Mouse (Mus musculus): ENCODE results near the gene Reln. TPM values are rescaled to one million over a fixed set of nuclear protein-coding genes. Genes with fewer than 3 reads are reported as not detected.
A peak's percentile ranks its signal among the peaks of the same experiment; 100 is the strongest.

Gene Reln
- polyA plus RNA-seq, 1 experiment from 2014 or later: 10.1 TPM

- ATAC-seq (ENCODE audit: low FRiP score) (no peak), DNase-seq (ENCODE audit: low spot score, missing footprints) (peak; percentile 90)
- Histone ChIP-seq H3K4me3 (ENCODE audit: low read depth, low read length) (no peak overlapping the region), H3K9me3 (ENCODE audit: control insufficient read depth, low read length) (no peaks in the 10 kb centered on the region; the same call in 1 of the 2 replicates), H3K27me3 (ENCODE audit: control insufficient read depth, insufficient read depth, low read length) (no peaks in the 10 kb centered on the region), H3K4me2 (no peak overlapping the region), H3K4me1 (ENCODE audit: control insufficient read depth, insufficient read depth, low read length) (no peaks in the 10 kb centered on the region), H3K27ac (ENCODE audit: low read depth, low read length) (no peak overlapping the region), H3K36me3 (ENCODE audit: control insufficient read depth, insufficient read depth, low read length) (no peaks in the 10 kb centered on the region), H3K9ac (ENCODE audit: low read length) (no peak overlapping the region)
- 61% methylated on average over 4 of the region's 4 CpGs for WGBS
Measured at GRCm38 (mm10) chr5:21986311-21986710, 358.2 kb downstream of the Reln start.

- WGBS: 53% methylated on average over 3 of the region's 3 CpGs
- H3K4me1 ChIP-seq (ENCODE audit: control insufficient read depth, insufficient read depth, low read length): no peaks in the 10 kb centered on the region
- ATAC-seq (ENCODE audit: low FRiP score) (peak; percentile 57; the same call in 1 of the 2 replicates), DNase-seq (ENCODE audit: low spot score, missing footprints) (no peak)
- no peak overlapping the region for H3K9ac ChIP-seq (ENCODE audit: low read length)
- H3K27me3 ChIP-seq (ENCODE audit: control insufficient read depth, insufficient read depth, low read length): no peaks in the 10 kb centered on the region
- H3K36me3 ChIP-seq (ENCODE audit: control insufficient read depth, insufficient read depth, low read length): no peaks in the 10 kb centered on the region
- no peaks in the 10 kb centered on the region for H3K9me3 ChIP-seq (ENCODE audit: control insufficient read depth, low read length)
- no peak overlapping the region for H3K4me2 ChIP-seq
- H3K4me3 ChIP-seq (ENCODE audit: low read depth, low read length): no peak overlapping the region
- H3K27ac ChIP-seq (ENCODE audit: low read depth, low read length): no peak overlapping the region
Measured at GRCm38 (mm10) chr5:21983021-21983667, 361.4 kb downstream of the Reln start.

GRCm38 (mm10) chr5:21981216-21981615, 363.3 kb downstream of the Reln start:
- Histone ChIP-seq H3K4me1 (ENCODE audit: control insufficient read depth, insufficient read depth, low read length) (no peaks in the 10 kb centered on the region), H3K27me3 (ENCODE audit: control insufficient read depth, insufficient read depth, low read length) (no peaks in the 10 kb centered on the region), H3K4me2 (no peak overlapping the region), H3K9ac (ENCODE audit: low read length) (no peak overlapping the region), H3K27ac (ENCODE audit: low read depth, low read length) (no peak overlapping the region), H3K9me3 (ENCODE audit: control insufficient read depth, low read length) (no peaks in the 10 kb centered on the region), H3K4me3 (ENCODE audit: low read depth, low read length) (no peak overlapping the region), H3K36me3 (ENCODE audit: control insufficient read depth, insufficient read depth, low read length) (no peaks in the 10 kb centered on the region)
- WGBS: 93% methylated on average over 3 of the region's 3 CpGs
- DNase-seq (ENCODE audit: low spot score, missing footprints) (no peak), ATAC-seq (ENCODE audit: low FRiP score) (no peak)

- Histone ChIP-seq H3K9me3 (ENCODE audit: control insufficient read depth, low read length) (no peaks in the 10 kb centered on the region), H3K27me3 (ENCODE audit: control insufficient read depth, insufficient read depth, low read length) (no peaks in the 10 kb centered on the region), H3K36me3 (ENCODE audit: control insufficient read depth, insufficient read depth, low read length) (no peaks in the 10 kb centered on the region), H3K4me2 (no peak overlapping the region), H3K27ac (ENCODE audit: low read depth, low read length) (no peak overlapping the region), H3K4me1 (ENCODE audit: control insufficient read depth, insufficient read depth, low read length) (no peaks in the 10 kb centered on the region), H3K4me3 (ENCODE audit: low read depth, low read length) (no peak overlapping the region), H3K9ac (ENCODE audit: low read length) (no peak overlapping the region)
- WGBS: 85% methylated on average over 3 of the region's 3 CpGs
- ATAC-seq (ENCODE audit: low FRiP score): no peak
- DNase-seq (ENCODE audit: low spot score, missing footprints): no peak
Measured at GRCm38 (mm10) chr5:21980544-21980943, 364.0 kb downstream of the Reln start.

GRCm38 (mm10) chr5:21973266-21974010, 371.1 kb downstream of the Reln start:
- 36% methylated on average over 5 of the region's 5 CpGs for WGBS

GRCm38 (mm10) chr5:21961796-21962195, 382.7 kb downstream of the Reln start:
- Histone ChIP-seq H3K4me2 (no peak overlapping the region), H3K27ac (ENCODE audit: low read depth, low read length) (no peak overlapping the region), H3K9ac (ENCODE audit: low read length) (no peak overlapping the region), H3K36me3 (ENCODE audit: control insufficient read depth, insufficient read depth, low read length) (no peaks in the 10 kb centered on the region), H3K27me3 (ENCODE audit: control insufficient read depth, insufficient read depth, low read length) (no peaks in the 10 kb centered on the region), H3K4me1 (ENCODE audit: control insufficient read depth, insufficient read depth, low read length) (no peaks in the 10 kb centered on the region), H3K9me3 (ENCODE audit: control insufficient read depth, low read length) (no peaks in the 10 kb centered on the region), H3K4me3 (ENCODE audit: low read depth, low read length) (no peak overlapping the region)
- WGBS: 97% methylated on average over 1 of the region's 1 CpGs
- ATAC-seq (ENCODE audit: low FRiP score): no peak
- DNase-seq (ENCODE audit: low spot score, missing footprints): no peak

More at GRCm38 (mm10) chr5:21973266-21974010, 371.1 kb downstream of the Reln start:
- no peaks in the 10 kb centered on the region for H3K9me3 ChIP-seq (ENCODE audit: control insufficient read depth, low read length)
- H3K4me3 ChIP-seq (ENCODE audit: low read depth, low read length): no peak overlapping the region
- no peak overlapping the region for H3K9ac ChIP-seq (ENCODE audit: low read length)
- no peak overlapping the region for H3K27ac ChIP-seq (ENCODE audit: low read depth, low read length)
- DNase-seq (ENCODE audit: low spot score, missing footprints) (no peak), ATAC-seq (ENCODE audit: low FRiP score) (no peak)
- H3K4me1 ChIP-seq (ENCODE audit: control insufficient read depth, insufficient read depth, low read length): no peaks in the 10 kb centered on the region
- no peak overlapping the region for H3K4me2 ChIP-seq
- no peaks in the 10 kb centered on the region for H3K27me3 ChIP-seq (ENCODE audit: control insufficient read depth, insufficient read depth, low read length)
- no peaks in the 10 kb centered on the region for H3K36me3 ChIP-seq (ENCODE audit: control insufficient read depth, insufficient read depth, low read length)

GRCm38 (mm10) chr5:21960151-21960550, 384.4 kb downstream of the Reln start:
- no peaks in the 10 kb centered on the region for H3K36me3 ChIP-seq (ENCODE audit: control insufficient read depth, insufficient read depth, low read length)
- no peaks in the 10 kb centered on the region for H3K27me3 ChIP-seq (ENCODE audit: control insufficient read depth, insufficient read depth, low read length)
- ATAC-seq (ENCODE audit: low FRiP score): no peak
- H3K9me3 ChIP-seq (ENCODE audit: control insufficient read depth, low read length): no peaks in the 10 kb centered on the region
- H3K4me1 ChIP-seq (ENCODE audit: control insufficient read depth, insufficient read depth, low read length): no peaks in the 10 kb centered on the region
- H3K27ac ChIP-seq (ENCODE audit: low read depth, low read length): no peak overlapping the region
- H3K4me2 ChIP-seq: no peak overlapping the region
- 69% methylated on average over 14 of the region's 14 CpGs for WGBS
- H3K4me3 ChIP-seq (ENCODE audit: low read depth, low read length): no peak overlapping the region
- H3K9ac ChIP-seq (ENCODE audit: low read length): no peak overlapping the region
- DNase-seq (ENCODE audit: low spot score, missing footprints): no peak

- H3K9ac ChIP-seq (ENCODE audit: low read length): no peak overlapping the region
- no peak for ATAC-seq (ENCODE audit: low FRiP score)
- no peaks in the 10 kb centered on the region for H3K9me3 ChIP-seq (ENCODE audit: control insufficient read depth, low read length)
- no peak overlapping the region for H3K4me2 ChIP-seq
- no peaks in the 10 kb centered on the region for H3K27me3 ChIP-seq (ENCODE audit: control insufficient read depth, insufficient read depth, low read length)
- DNase-seq (ENCODE audit: low spot score, missing footprints): no peak
- no peak overlapping the region for H3K27ac ChIP-seq (ENCODE audit: low read depth, low read length)
- no peaks in the 10 kb centered on the region for H3K4me1 ChIP-seq (ENCODE audit: control insufficient read depth, insufficient read depth, low read length)
- no peaks in the 10 kb centered on the region for H3K36me3 ChIP-seq (ENCODE audit: control insufficient read depth, insufficient read depth, low read length)
- no peak overlapping the region for H3K4me3 ChIP-seq (ENCODE audit: low read depth, low read length)
- 80% methylated on average over 4 of the region's 4 CpGs for WGBS
Measured at GRCm38 (mm10) chr5:21957586-21957985, 386.9 kb downstream of the Reln start.

GRCm38 (mm10) chr5:21957061-21957460, 387.4 kb downstream of the Reln start:
- no peak overlapping the region for H3K4me2 ChIP-seq
- ATAC-seq (ENCODE audit: low FRiP score) (no peak), DNase-seq (ENCODE audit: low spot score, missing footprints) (no peak)
- H3K4me3 ChIP-seq (ENCODE audit: low read depth, low read length): no peak overlapping the region
- no peaks in the 10 kb centered on the region for H3K36me3 ChIP-seq (ENCODE audit: control insufficient read depth, insufficient read depth, low read length)
- 91% methylated on average over 4 of the region's 4 CpGs for whole genome bisulfite sequencing
- no peak overlapping the region for H3K27ac ChIP-seq (ENCODE audit: low read depth, low read length)
- no peaks in the 10 kb centered on the region for H3K9me3 ChIP-seq (ENCODE audit: control insufficient read depth, low read length)
- H3K4me1 ChIP-seq (ENCODE audit: control insufficient read depth, insufficient read depth, low read length): no peaks in the 10 kb centered on the region
- H3K9ac ChIP-seq (ENCODE audit: low read length): no peak overlapping the region
- H3K27me3 ChIP-seq (ENCODE audit: control insufficient read depth, insufficient read depth, low read length): no peaks in the 10 kb centered on the region
